Mouse (Mus musculus) kidney, postnatal 0 days (tissue): Measurements from ENCODE around the gene Gpd1l. TPM values are rescaled to one million over a fixed set of nuclear protein-coding genes. Genes with fewer than 3 reads are reported as not detected.
"Not testable (repeated sequence)": the region's sequence is repeated elsewhere in the genome, so short reads cannot be mapped to it uniquely, and the experiment has no call there.

ENCODE experiments used
- ATAC-seq: fragments of 200-750 bp; cut with Nextera tagmentation; replicated peaks from 2 replicates; pipeline ENCODE4 v1.8.0; 2017; ENCODE audit warnings: low read depth, moderate number of reproducible peaks, moderate TSS enrichment, moderate library complexity; ENCODE audit not compliant: low FRiP score
- DNase-seq: peaks from one replicate; pipeline ENCODE4 v3.0.0-alpha.2; 2016; ENCODE audit warnings: low spot score
- H3K27ac ChIP-seq: fragments of 300-500 bp; sonication (generic); 2 replicates; pipeline ENCODE4 v1.5.1; 2014; ENCODE audit warnings: mild to moderate bottlenecking
- H3K27me3 ChIP-seq: fragments of 300-500 bp; sonication (generic); 2 replicates; pipeline ENCODE4 v1.6.1; 2014; ENCODE audit warnings: low read length, mixed read lengths; ENCODE audit not compliant: insufficient read depth
- H3K36me3 ChIP-seq: fragments of 300-500 bp; sonication (generic); 2 replicates; pipeline ENCODE4 v1.6.1; 2014; ENCODE audit warnings: low read length, mixed read lengths; ENCODE audit not compliant: insufficient read depth
- H3K4me1 ChIP-seq: fragments of 300-500 bp; sonication (generic); replicated peaks from 2 replicates; pipeline ENCODE4 v1.6.1; 2014; ENCODE audit warnings: antibody characterized with exemption, low read length, mixed read lengths; ENCODE audit not compliant: insufficient read depth
- H3K4me2 ChIP-seq: fragments of 300-500 bp; sonication (generic); 2 replicates; pipeline ENCODE4 v1.6.1; 2014; ENCODE audit warnings: mild to moderate bottlenecking, low read length, moderate library complexity, mixed read lengths
- H3K4me3 ChIP-seq: fragments of 300-500 bp; sonication (generic); replicated peaks from 2 replicates; pipeline ENCODE4 v1.5.1; 2014; ENCODE audit warnings: low read depth, low read length
- H3K9ac ChIP-seq: fragments of 300-500 bp; sonication (generic); 2 replicates; pipeline ENCODE4 v1.6.1; 2014; ENCODE audit warnings: low read depth, low read length
- H3K9me3 ChIP-seq: fragments of 300-500 bp; sonication (generic); replicated peaks from 2 replicates; pipeline ENCODE4 v1.6.1; 2016; ENCODE audit warnings: low read length, inconsistent platforms, mixed read lengths
- CTCF ChIP-seq: IDR thresholded peaks from 2 replicates; pipeline ENCODE4 v1.5.1; 2016; ENCODE audit warnings: antibody characterized with exemption, low read depth, mild to moderate bottlenecking, moderate library complexity
- WGBS: fragments of 180-500 bp; shearing (Covaris S2); extraction: QIAGEN DNeasy Blood & Tissue Kit; methylation state at CpG from one replicate; pipeline ENCODE4 v1.1.7; 2014; 5-methylcytosine and 5-hydroxymethylcytosine counted together
- polyA plus RNA-seq: library from polyadenylated mRNA; unstranded; fragments of >200 nt; fragmentation: Nextera tagmentation; extraction: Ambion mirVana; gene quantifications from 2 replicates; pipeline ENCODE4 v1.2.1, GENCODE M21; 2015

The Gpd1l gene
- 17.2 and 18.1 TPM in 2 replicates for polyA plus RNA-seq

DNA sequence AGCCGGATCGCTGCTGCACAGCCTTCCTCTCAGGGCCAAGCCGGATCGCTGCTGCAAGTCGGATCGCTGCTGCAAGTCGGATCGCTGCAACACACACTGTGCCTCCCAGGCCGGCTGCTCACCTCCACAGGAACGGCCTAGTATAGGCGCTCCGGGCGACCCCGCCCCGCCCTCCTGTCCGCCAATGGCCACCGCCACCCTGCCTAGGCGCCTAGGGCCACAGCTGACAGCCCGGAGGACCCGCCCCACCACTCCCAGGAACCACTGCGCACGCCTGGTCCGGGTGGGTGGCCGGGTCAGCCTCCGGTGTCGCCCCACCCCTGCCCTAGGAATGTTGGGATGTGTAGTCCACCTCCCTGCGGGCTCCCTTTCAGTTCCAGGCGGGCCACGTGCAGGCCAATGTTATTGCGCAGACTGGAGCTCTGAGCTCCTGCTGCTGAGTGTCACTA lies at the start of gene Gpd1l:
Gpd1l (minus strand) TSS at position 265 of the 449 bp plus-strand sequence.
- H3K36me3 ChIP-seq = no peaks in the 10 kb centered on the region
- H3K9ac ChIP-seq = peak within 1 kb of the TSS; percentile 74
- peak; percentile 97 for DNase-seq
- no peaks in the 10 kb centered on the region for H3K9me3 ChIP-seq
- ATAC-seq = peak; percentile 99
- under 1% methylated on average over 30 of the region's 30 CpGs for WGBS
- H3K27me3 ChIP-seq = no peaks in the 10 kb centered on the region
- no peak for TF ChIP-seq CTCF
- H3K27ac ChIP-seq = peak within 1 kb of the TSS; percentile 89
- peak within 1 kb of the TSS; percentile 75 for H3K4me3 ChIP-seq
- H3K4me2 ChIP-seq = peak within 1 kb of the TSS; percentile 99
- H3K4me1 ChIP-seq = no peaks in the 10 kb centered on the region; the same call in 1 of the 2 replicates

GRCm38 (mm10) chr9:114982689-114983360 lies 49.0 kb upstream of the Gpd1l start, which contains the start of gene Rps27rt:
TSS of gene Rps27rt (minus strand) at chr9:114982739.
- Histone ChIP-seq H3K4me3 (no peak within 1 kb of the TSS), H3K9me3 (no peaks in the 10 kb centered on the region), H3K4me1 (no peaks in the 10 kb centered on the region), H3K27ac (no peak within 1 kb of the TSS), H3K27me3 (no peaks in the 10 kb centered on the region), H3K9ac (no peak within 1 kb of the TSS), H3K36me3 (no peaks in the 10 kb centered on the region), H3K4me2 (no peak within 1 kb of the TSS)
- no peak for TF ChIP-seq CTCF
- DNase-seq (no peak), ATAC-seq (no peak)
- 92% methylated on average over 16 of the region's 16 CpGs for WGBS

DNA sequence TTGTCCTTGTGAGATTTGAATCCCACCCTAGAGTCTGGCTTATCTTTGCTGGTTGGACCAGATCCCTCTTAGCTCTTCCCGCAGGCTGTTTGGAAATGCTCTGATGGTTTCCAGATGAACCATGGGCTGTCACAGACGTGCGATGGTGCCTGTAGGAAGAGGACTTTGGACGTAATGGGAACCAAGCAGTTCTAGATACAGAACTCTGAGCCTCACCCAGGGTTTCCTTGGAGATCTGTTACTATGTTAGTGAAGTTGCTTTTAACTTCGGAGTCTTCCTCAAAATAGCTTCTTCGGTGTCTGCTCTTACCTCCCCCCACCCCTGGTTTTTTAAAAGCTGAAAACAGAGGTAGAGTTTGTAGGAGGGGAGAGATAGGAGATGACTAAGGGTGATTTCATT lies 46.2 kb upstream of the Gpd1l start:
- Histone ChIP-seq H3K27ac (no peak overlapping the region), H3K4me2 (peak overlapping the region; percentile 93; the same call in 1 of the 2 replicates), H3K4me1 (no peaks in the 10 kb centered on the region), H3K9me3 (no peaks in the 10 kb centered on the region), H3K4me3 (peak overlapping the region; percentile 79; the same call in 1 of the 2 replicates), H3K27me3 (no peaks in the 10 kb centered on the region), H3K9ac (no peak overlapping the region), H3K36me3 (no peaks in the 10 kb centered on the region)
- whole genome bisulfite sequencing = 51% methylated on average over 6 of the region's 6 CpGs
- ATAC-seq = no peak
- no peak for TF ChIP-seq CTCF
- DNase-seq = no peak

- Histone ChIP-seq H3K27ac (peak within 1 kb of the TSS; percentile 89), H3K9me3 (no peaks in the 10 kb centered on the region), H3K36me3 (no peaks in the 10 kb centered on the region), H3K27me3 (no peaks in the 10 kb centered on the region), H3K4me3 (peak within 1 kb of the TSS; percentile 79), H3K4me1 (no peaks in the 10 kb centered on the region), H3K9ac (peak within 1 kb of the TSS; percentile 83), H3K4me2 (peak within 1 kb of the TSS; percentile 93)
- DNase-seq (peak; percentile 86), ATAC-seq (peak; percentile 79)
- peak; percentile 48 for TF ChIP-seq CTCF
- WGBS = 0% methylated on average over 70 of the region's 86 CpGs
Measured at GRCm38 (mm10) chr9:114978281-114979111, 44.7 kb upstream of the Gpd1l start, which contains the start of gene Osbpl10. TSS of gene Osbpl10 (plus strand) at chr9:114978569.

DNA sequence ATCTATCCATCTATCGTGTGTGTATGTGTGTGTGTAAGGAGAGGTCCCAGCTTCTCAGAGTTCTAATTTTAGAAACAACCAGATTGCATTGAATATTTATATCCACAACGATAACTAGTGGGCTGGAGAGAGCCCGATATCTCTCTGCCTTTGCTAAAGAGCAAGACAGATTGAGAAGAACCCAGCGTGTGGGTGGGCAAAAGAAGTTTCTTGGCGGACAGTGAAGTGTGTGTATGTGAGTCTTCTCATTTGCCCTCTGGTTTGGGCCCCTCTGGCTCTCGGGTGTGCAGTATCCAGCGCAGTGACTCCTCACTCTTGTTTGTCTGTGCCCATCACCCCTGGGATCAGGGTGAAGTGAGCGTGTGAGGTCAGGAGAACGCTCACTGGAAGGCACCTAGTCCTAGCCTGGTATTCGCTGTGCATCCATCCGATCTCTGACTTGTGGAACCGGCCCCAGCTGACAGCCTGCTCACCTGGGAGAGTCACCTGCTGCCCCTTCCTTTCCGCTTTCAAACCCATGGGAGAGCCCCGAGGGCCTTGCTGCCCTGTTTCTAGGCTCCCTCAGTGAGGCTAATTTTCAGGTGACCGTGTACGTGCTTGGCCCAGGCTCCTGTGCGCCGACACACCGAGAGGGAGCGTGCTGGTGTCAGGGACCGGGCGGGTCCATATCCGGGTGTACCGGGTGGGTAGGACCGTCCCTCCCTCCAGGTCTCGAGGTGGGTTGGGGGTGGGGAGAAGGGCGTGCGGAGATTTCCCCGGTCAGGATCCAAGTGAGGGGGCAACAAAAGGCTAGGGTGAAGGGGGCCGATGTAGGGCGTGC lies 43.9 kb upstream of the Gpd1l start:
- no peaks in the 10 kb centered on the region for H3K27me3 ChIP-seq
- DNase-seq (no peak), ATAC-seq (peak; percentile 65)
- H3K36me3 ChIP-seq = no peaks in the 10 kb centered on the region
- no peaks in the 10 kb centered on the region for H3K9me3 ChIP-seq
- no peak for TF ChIP-seq CTCF
- H3K27ac ChIP-seq = peak overlapping the region; percentile 89
- H3K9ac ChIP-seq = peak overlapping the region; percentile 83
- 9% methylated on average over 31 of the region's 31 CpGs for WGBS
- H3K4me3 ChIP-seq = peak overlapping the region; percentile 79
- no peaks in the 10 kb centered on the region for H3K4me1 ChIP-seq
- H3K4me2 ChIP-seq = peak overlapping the region; percentile 93

DNA sequence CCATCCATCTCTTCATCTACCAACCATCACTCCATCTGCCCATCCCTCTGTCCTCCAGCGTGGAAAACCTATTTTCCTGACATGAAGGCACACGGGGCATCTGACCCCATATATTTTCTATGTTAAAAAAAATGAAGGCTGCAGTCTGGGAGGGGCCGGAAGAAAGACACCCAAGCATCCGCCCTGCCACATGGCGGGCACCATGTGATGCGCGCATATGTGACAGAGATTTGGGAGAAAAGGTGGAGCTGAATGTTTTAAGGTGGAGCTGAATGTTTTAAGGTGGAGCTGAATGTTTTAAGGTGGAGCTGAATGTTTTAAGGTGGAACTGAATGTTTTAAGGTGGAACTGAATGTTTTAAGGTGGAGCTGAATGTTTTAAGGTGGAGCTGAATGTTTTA lies 32.5 kb upstream of the Gpd1l start:
- H3K4me2 ChIP-seq, H3K9ac ChIP-seq, H3K27me3 ChIP-seq, H3K4me3 ChIP-seq, H3K9me3 ChIP-seq, ATAC-seq, H3K27ac ChIP-seq, H3K36me3 ChIP-seq, DNase-seq, H3K4me1 ChIP-seq: not testable (repeated sequence)
- WGBS = 87% methylated on average over 7 of the region's 7 CpGs
